Mouse (Mus musculus) MEL-GATA-1-ER (cell line): ENCODE data around the gene Olfr1294.

Experiments used
- DNase-seq: peaks from one replicate; pipeline ENCODE4 v3.0.0-alpha.2; 2012; ENCODE audit warnings: low read depth; ENCODE audit errors: extremely low read depth

Gene Olfr1294

GRCm38 (mm10) chr2:111540191-111540590, at the start of gene Olfr1294:
TSS of gene Olfr1294 (minus strand) at chr2:111540291.
- no peak for DNase-seq

GRCm38 (mm10) chr2:111569581-111569980, 29.5 kb upstream of the Olfr1294 start, which contains the start of gene Olfr1295:
TSS of gene Olfr1295 (minus strand) at chr2:111569681.
- no peak for DNase-seq

- no peak for DNase-seq
Measured at GRCm38 (mm10) chr2:111524903-111525302, 15.2 kb downstream of the Olfr1294 start, which contains the start of gene Olfr1293-ps. TSS of gene Olfr1293-ps (plus strand) at chr2:111525203.

- no peak for DNase-seq
Measured at GRCm38 (mm10) chr2:111517451-111517850, 22.6 kb downstream of the Olfr1294 start.

- DNase-seq: no peak
Measured at GRCm38 (mm10) chr2:111496880-111497279, 43.2 kb downstream of the Olfr1294 start, which contains the start of gene Olfr1291-ps1. TSS of gene Olfr1291-ps1 (plus strand) at chr2:111497180.

GRCm38 (mm10) chr2:111493729-111494128, 46.4 kb downstream of the Olfr1294 start, which contains the start of gene Olfr1290:
TSS of gene Olfr1290 (minus strand) at chr2:111493829.
- DNase-seq: no peak
